Mouse (Mus musculus): Measurements from ENCODE around the gene Abcc8.

Gene Abcc8

DNA sequence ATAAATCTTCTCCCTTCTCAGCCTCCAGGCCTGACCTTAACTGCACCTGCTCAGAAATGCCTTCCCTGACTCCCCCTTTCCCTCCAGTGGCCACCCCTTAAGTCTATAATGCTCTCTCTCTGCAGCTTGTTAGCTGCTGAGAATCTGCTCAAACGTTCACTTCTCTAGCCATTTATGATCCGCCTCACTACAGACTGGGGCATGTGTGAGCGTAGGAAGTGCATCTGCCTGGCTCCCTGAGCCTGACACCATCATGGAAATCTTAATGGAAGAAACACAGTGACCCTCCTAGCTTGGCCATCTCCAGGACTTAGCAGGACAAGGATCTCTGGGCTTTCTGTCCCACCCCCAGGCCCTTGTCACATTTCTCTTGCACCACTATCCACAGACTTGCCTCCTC is 69.8 kb downstream of the Abcc8 start:
- in situ Hi-C loops (cut with MboI, MseI), result no loop called here

- in situ Hi-C loops (cut with MboI, MseI), result no loop called here
These were observed 74.3 kb downstream of the Abcc8 start for GRCm38 (mm10) chr7:46105484-46105883.

GRCm38 (mm10) chr7:46104256-46104915 is 75.4 kb downstream of the Abcc8 start:
- in situ Hi-C loops (cut with MboI, MseI), result no loop called here

- in situ Hi-C loops (cut with MboI, MseI), result no loop called here
These were observed 76.1 kb downstream of the Abcc8 start for GRCm38 (mm10) chr7:46103771-46104170.

GRCm38 (mm10) chr7:46103075-46103591 is 76.7 kb downstream of the Abcc8 start:
- in situ Hi-C loops (cut with MboI, MseI), result no loop called here

GRCm38 (mm10) chr7:46100563-46100962 is 79.3 kb downstream of the Abcc8 start, which contains the start of gene Kcnj11:
Kcnj11 (minus strand) TSS chr7:46100764.
- in situ Hi-C loops (cut with MboI, MseI), result no loop called here

DNA sequence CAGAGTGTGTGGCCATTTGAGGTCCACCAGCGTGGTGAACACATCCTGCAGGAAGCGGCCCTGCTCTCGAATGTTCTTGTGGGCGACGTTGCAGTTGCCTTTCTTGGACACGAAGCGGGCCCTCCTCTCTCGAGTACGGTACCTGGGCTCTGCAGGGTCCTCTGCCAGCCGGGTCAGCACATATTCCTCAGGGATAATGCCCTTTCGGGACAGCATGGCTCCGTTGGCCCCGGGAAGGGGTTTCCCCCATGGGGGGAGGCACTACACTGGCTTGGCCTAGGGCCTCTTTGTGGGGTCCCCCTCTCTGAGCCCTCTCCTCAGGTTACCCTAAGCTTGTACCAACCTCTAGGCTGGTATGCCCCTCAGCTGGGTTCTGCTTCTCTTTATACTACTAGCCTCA is 80.2 kb downstream of the Abcc8 start:
- in situ Hi-C loops (cut with MboI, MseI), result loop anchor here (5.0 kb wide), 1 partner anchor 123 kb away; no protein-coding TSS in a partner anchor

DNA sequence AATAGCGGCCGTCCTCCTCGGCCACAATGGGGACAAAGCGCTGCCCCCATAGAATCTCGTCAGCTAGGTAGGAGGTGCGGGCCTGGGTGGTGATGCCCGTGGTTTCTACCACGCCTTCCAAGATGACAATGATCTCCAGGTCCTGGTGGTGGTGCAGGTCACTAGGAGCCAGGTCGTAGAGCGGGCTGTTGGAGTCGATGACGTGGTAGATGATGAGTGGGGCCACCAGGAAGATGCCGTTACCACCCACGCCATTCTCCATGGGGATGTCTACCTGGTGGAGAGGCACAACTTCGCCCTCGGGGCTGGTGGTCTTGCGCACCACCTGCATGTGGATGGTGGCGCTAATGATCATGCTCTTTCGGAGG is 80.9 kb downstream of the Abcc8 start:
- in situ Hi-C loops (cut with MboI, MseI), result loop anchor here (5.0 kb wide), 1 partner anchor 123 kb away; no protein-coding TSS in a partner anchor

GRCm38 (mm10) chr7:46098221-46098918 is 81.5 kb downstream of the Abcc8 start:
- in situ Hi-C loops (cut with MboI, MseI), result loop anchor here (5.0 kb wide), 1 partner anchor 124 kb away; no protein-coding TSS in a partner anchor

DNA sequence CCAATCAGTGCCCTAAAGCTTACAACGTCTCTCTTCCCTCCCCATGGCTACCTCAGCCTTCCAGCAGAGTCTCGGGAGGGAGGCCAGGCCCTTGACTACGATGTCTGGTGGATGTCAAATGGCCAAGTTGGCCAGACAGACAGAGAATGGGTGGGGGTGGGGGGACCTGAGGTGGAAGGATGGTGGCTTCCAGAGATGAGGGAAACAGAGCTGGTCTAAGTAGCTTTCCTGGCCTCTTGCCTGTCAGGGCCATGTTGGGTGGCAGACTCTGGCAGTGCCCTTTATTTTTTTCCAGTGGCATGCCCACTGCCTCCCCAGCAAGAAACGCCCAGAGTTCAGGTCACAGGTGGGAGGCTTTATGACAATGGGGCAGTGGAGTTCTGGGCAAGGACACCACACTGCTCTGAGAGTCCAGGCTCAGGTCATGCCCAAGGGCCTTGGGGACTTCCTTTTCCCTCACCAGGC is 82.5 kb downstream of the Abcc8 start:
- in situ Hi-C loops (cut with MboI, MseI), result loop anchor here (5.0 kb wide), 1 partner anchor 125 kb away; no protein-coding TSS in a partner anchor

DNA sequence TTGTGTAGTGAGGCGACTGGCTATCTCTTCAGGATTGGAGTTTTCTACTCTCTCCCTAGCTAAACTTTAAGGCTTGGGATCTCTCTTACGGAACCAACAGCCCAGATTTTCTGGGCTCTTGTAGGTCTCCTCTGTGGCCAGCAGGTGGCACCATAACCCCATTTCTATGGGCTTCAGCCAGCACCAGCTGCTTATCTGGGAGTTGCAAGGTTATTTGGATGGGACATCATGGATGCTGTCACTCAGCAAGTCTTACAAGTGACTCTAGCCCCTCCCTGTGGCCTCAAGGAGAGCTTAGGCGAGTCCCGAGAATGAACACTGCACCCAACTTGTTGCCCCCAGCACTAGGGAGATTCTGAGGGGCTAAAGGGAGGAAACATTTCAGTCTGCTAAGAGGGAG is 83.7 kb downstream of the Abcc8 start:
- in situ Hi-C loops (cut with MboI, MseI), result loop anchor here (5.0 kb wide), 1 partner anchor 126 kb away; no protein-coding TSS in a partner anchor

GRCm38 (mm10) chr7:46092803-46093202 is 87.0 kb downstream of the Abcc8 start:
- in situ Hi-C loops (cut with MboI, MseI), result no loop called here

GRCm38 (mm10) chr7:46088241-46088640 is 91.6 kb downstream of the Abcc8 start:
- in situ Hi-C loops (cut with MboI, MseI), result no loop called here

DNA sequence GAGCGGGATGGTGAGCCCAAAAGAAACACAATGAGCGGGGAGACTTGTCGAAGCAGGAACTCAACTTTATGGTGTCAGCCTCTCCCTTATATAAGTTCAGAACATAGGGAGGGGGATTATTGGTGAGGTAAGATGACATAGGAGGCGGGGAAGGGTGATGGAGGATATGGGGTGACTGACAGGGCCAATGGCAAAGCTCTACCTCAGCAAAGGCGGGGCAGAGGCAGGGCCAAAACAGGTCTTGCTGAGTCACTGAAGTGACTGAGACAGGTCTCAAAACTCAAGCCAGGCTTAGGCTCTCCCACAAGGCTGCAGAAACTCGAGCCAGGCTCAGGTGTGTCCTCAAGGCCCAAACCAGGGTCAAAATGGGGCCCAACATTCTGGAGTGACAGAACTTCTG is 93.5 kb downstream of the Abcc8 start:
- in situ Hi-C loops (cut with MboI, MseI), result no loop called here

DNA sequence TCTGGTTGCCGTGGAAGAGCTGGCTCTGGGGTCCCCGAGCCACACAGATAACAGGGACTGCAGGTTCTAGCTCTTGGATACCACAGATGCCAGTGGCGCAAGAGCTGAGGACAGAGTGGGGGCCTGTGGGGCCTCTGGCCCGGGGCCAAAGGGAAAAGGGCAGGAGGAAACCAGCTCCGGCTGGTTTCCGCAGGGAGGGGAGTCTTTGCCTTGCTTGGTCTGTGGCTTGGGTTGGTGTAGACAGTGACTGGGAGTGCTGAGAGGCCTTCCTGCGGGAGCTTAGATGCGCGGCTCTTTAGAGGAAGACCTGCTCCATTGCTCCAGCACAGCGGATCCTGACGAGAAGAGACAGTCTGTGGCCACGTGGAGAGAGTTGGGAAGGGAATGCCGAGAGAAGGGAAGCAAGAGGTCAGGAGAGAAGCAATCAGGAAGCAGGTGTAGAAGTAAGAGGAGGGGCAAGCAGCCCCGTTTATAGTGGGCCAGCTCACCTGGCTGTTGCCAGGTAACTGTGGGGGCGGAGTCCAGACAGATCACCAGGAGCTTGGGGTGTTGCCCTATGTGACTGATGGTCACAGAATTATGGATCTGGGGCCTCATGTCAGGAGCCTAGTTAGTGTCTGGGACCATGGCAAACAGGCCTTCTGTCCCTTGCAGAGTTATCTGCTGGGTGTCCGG is 94.9 kb downstream of the Abcc8 start:
- in situ Hi-C loops (cut with MboI, MseI), result no loop called here

DNA sequence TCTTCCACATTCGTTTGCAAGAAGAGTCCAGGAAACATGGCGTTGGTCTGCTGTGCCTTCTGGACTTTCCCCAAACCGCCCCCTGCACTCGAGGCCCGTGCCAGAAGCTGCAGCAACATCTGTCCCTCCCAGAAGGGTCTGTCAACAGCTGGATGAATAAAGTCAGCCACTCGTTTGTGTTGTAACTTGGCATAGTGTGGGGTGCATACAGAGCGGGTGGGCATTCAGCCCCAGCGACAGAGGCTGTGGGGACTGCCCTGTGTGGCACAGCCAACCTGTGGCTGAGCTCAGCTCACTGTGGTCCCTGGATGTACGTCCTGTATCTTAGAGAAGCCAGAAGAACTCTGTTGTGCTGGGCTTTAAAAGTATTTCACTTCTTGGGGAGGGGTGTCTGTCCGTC is 95.8 kb downstream of the Abcc8 start:
- in situ Hi-C loops (cut with MboI, MseI), result no loop called here

DNA sequence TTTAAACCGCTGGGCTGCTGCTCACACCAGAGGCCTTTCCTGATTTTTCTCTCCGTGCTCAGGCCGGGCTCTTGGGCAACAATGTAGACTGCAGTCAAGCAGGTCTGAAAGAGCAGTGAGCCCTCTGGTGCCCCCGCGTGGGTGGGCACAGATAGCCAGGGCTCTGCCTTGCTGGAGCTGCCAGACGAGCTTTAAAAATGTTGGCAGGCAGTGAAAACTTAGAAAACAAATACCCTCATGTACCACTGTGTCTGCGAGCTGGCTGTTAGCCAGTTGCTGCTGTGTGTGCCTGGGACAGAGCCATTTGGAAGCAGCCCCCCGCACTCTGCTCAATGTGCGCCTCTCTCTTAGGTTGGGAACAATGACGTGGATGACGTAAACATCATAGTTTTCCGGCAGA is 102.2 kb downstream of the Abcc8 start:
- in situ Hi-C loops (cut with MboI, MseI), result no loop called here

GRCm38 (mm10) chr7:46076844-46077243 is 103.0 kb downstream of the Abcc8 start:
- in situ Hi-C loops (cut with MboI, MseI), result no loop called here

GRCm38 (mm10) chr7:46068831-46069230 is 111.0 kb downstream of the Abcc8 start:
- in situ Hi-C loops (cut with MboI, MseI), result no loop called here

- in situ Hi-C loops (cut with MboI, MseI), result no loop called here
These were observed 116.5 kb downstream of the Abcc8 start for GRCm38 (mm10) chr7:46063296-46063695.

- in situ Hi-C loops (cut with MboI, MseI), result no loop called here
These were observed 118.2 kb downstream of the Abcc8 start for GRCm38 (mm10) chr7:46061614-46062013.

- in situ Hi-C loops (cut with MboI, MseI), result no loop called here
These were observed 119.1 kb downstream of the Abcc8 start for GRCm38 (mm10) chr7:46060688-46061087.
